Mouse (Mus musculus) brain, adult 2 months (tissue): Measurements from ENCODE around the gene Rgs6.

Experiments used
- DNase-seq: peaks from one replicate; pipeline ENCODE4 v3.0.0; 2011; ENCODE audit warnings: low read depth, low spot score

The Rgs6 gene

GRCm38 (mm10) chr12:82756756-82757155 is 168.7 kb downstream of the Rgs6 start:
- peak; percentile 90 for DNase-seq

- DNase-seq, result peak; percentile 46
Observed at GRCm38 (mm10) chr12:82757367-82757766, 169.3 kb downstream of the Rgs6 start.

DNA sequence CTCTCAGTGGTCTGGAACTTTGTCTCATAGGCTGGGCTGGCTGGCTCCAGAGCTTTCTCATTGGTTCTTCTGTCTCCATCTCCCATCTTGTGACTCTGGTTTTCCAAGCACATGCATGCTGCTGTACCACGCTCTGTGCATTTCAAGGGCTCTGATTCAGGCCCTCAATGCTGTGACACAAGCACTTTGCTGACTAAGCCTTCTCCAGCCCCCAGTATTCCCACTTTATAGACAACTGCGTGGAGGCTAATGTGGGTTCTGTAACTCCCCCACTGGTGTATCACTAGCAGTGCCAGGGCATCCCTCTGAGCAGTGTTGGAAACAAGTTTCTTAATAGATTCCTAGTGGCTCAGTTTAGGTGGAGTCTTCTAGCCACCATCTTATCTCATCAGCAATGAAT is 174.0 kb downstream of the Rgs6 start:
- peak; percentile 63 for DNase-seq

GRCm38 (mm10) chr12:82768726-82769125 is 180.6 kb downstream of the Rgs6 start:
- DNase-seq, result no peak

DNA sequence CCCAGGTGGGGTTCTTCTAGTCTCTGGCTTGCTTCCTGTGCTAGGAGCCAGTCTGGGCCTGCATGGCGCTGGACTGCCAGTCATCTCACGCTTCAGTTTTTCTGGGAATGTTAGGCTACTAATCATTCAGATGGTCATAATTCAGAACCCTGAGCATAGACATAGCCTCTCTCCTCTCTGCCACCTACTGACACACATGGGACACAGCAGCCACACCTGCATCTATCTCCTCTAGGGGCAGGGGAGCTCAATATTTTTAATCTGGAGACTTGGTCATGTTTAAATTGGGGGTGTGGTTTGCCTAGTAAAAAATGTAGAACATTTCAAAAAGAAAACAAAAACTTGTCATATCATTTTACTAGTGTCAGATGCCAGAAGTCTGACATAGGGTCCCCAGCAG is 184.1 kb downstream of the Rgs6 start:
- no peak for DNase-seq

DNA sequence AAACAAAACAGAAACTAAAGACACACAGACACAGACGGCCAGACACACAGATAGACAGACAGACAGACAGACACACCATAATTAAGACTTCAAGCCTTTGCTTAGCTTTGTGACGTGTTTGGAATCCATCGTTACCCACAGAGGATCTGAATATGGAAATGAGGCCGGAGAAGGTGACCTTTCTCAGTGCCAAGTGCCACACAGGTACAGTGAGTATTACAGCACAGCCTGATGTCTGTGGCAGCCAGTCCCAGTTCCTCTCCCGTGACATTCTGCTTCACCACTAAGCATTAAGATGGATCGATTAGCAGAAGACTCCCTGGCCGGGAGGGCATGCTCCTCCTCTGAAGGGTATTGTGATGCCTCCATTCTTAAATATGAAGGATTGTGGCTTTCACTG is 186.5 kb downstream of the Rgs6 start:
- DNase-seq, result no peak

- no peak for DNase-seq
Observed at GRCm38 (mm10) chr12:82776686-82777085, 188.6 kb downstream of the Rgs6 start.

DNA sequence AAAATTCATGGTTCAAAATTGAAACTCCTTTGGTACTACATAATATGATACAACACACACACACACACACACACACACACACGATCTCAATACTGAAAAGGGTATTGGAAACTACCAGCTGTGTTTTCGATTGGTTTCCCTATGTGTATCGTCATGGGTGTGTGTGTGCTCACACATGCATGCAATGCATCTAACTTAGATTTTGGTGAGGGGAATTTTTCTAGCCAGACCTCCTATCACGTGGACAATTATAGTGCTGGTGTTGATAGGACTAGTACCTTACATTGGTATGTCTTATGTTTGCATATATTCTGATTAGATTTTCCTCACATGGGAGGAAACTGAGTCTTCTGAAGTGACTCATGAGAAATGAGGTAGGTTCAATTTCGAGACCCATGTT is 192.8 kb downstream of the Rgs6 start:
- DNase-seq, result no peak

- DNase-seq, result no peak
Observed at GRCm38 (mm10) chr12:82781414-82781813, 193.3 kb downstream of the Rgs6 start.

- DNase-seq, result no peak
Observed at GRCm38 (mm10) chr12:82792122-82792521, 204.0 kb downstream of the Rgs6 start.

DNA sequence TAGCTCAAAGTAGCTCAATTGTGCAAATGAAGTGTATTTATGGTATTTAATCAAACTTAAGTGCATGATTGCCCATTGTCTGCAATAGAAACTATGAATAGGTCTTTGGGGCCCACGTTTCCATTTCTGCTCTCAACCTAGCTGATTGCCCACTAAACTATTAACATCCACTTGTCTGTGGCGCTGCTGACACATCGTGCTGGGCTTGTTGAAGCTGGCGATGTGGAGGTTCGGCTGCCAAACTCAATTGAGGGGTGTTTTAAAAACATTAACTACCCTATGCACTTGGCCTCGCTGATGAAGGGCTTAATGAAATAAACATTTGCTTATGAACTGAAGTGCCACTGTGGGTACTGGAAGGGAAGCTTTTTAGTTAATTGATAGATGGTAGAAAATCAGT is 211.8 kb downstream of the Rgs6 start:
- DNase-seq, result no peak

GRCm38 (mm10) chr12:82801736-82802135 is 213.6 kb downstream of the Rgs6 start:
- peak; percentile 74 for DNase-seq

- peak; percentile 50 for DNase-seq
Observed at GRCm38 (mm10) chr12:82802711-82803110, 214.6 kb downstream of the Rgs6 start.

- DNase-seq, result peak; percentile 69
Observed at GRCm38 (mm10) chr12:82805167-82805566, 217.1 kb downstream of the Rgs6 start.

DNA sequence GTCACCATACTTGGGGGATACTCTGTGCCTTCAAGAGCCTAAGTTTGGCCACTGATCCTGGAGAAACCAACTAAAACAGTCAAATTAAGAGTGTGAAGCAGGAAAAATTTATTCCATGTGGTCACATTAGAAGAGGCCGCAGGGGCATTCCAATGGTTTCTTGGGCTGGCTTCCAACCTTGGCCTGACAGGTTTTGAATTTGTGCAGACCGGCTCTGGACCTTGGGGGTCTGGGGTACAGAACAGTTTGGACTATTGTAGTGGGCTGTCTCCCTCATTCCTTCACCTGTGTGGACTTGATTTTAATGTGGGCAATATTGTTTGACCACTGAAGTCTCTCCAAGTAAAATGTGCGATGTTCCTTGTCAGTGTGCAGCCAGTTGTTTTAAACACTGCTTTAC is 222.5 kb downstream of the Rgs6 start:
- DNase-seq, result no peak

DNA sequence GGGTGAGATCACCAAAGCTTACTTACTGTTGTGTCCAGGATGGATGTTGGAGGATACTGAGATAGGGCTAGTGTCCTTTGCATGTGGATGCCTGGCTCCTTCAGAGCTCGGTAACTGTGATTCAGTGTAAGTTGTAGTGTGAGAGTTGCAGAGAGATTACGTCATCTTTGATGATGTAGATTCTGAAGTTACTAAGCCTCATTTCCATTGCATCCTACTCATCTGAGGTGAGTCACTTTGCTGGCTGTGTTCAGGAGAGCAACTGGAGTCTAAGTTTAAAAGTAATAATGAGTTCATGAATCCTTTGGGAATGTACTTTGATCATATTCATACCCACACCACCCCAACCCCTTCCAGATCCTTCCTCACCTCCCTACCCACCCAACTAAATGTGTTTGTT is 227.9 kb downstream of the Rgs6 start:
- peak; percentile 82 for DNase-seq

DNA sequence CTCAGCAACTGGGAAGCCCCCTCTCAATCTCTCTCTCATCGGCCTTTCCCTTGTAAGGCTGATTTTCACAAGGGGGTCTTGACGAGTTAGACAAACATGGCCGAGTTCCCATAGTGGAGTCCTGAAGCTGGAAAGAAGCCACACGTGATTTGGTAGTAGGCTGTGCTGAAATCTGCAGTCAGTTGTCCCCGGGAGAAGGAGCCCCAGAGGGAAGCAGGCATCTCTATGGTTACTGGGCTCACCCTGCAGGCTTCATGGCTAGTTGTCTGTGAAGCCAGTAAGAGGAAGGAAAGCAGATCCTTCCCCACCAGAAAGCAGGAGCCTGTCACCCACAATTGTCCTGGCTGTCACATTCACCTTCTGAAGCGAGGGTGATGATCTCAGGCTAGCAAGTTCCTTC is 231.2 kb downstream of the Rgs6 start:
- peak; percentile 39 for DNase-seq

GRCm38 (mm10) chr12:82819991-82820390 is 231.9 kb downstream of the Rgs6 start:
- DNase-seq, result peak; percentile 73

GRCm38 (mm10) chr12:82822821-82823620 is 234.9 kb downstream of the Rgs6 start:
- peak; percentile 62 for DNase-seq

- DNase-seq, result peak; percentile 32
Observed at GRCm38 (mm10) chr12:82830333-82830732, 242.2 kb downstream of the Rgs6 start.

DNA sequence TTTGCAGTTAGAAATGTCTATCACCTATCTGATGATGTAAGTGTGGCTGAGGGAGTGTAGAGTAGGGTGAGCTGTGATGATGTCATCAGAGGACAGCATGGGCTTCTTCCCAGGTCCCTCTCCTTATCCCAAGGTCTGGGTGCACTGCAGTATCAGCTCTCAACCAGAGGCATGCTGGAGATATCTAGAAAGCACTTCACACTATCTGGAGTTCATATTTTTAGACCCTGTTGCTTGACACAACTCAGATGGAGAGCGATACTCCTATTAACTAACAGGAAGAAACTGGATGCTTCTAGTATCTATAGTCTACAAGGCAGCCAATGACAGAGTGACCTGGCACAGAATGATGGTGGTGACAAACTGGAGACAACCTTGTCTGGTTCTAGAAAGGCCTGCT is 250.5 kb downstream of the Rgs6 start:
- no peak for DNase-seq

- DNase-seq, result peak; percentile 51
Observed at GRCm38 (mm10) chr12:82841566-82841965, 253.5 kb downstream of the Rgs6 start.

GRCm38 (mm10) chr12:82848304-82848872 is 260.3 kb downstream of the Rgs6 start:
- DNase-seq, result no peak
